Mouse (Mus musculus): ENCODE measurements around the gene Adipor2. TPM values are rescaled to one million over a fixed set of nuclear protein-coding genes. Genes with fewer than 3 reads are reported as not detected.
A peak's percentile ranks its signal among the peaks of the same experiment; 100 is the strongest.
"Not testable (repeated sequence)": the region's sequence is repeated elsewhere in the genome, so short reads cannot be mapped to it uniquely, and the experiment has no call there.

Gene Adipor2
- polyA plus RNA-seq, 1 experiment from 2014 or later = 58.7 TPM

- H3K27me3 ChIP-seq (replicated peaks) = no peaks in the 10 kb centered on the region
- no peaks in the 10 kb centered on the region for H3K9me3 ChIP-seq
- WGBS = 81% methylated on average over 3 of the region's 3 CpGs
- no peak overlapping the region for H3K27ac ChIP-seq
- no peak overlapping the region for H3K4me2 ChIP-seq
- ATAC-seq (ENCODE audit: insufficient read depth, low FRiP score, low read depth) = peak; percentile 91
- no peaks in the 10 kb centered on the region for H3K4me1 ChIP-seq
- H3K36me3 ChIP-seq = peaks cover 14% of the 10 kb centered on the region
- no peak overlapping the region for H3K4me3 ChIP-seq (replicated peaks)
- no peak overlapping the region for H3K9ac ChIP-seq
Measured at GRCm38 (mm10) chr6:119360925-119361702, 56.4 kb downstream of the Adipor2 start.

GRCm38 (mm10) chr6:119360250-119360649 is 57.3 kb downstream of the Adipor2 start:
- peaks cover 18% of the 10 kb centered on the region for H3K36me3 ChIP-seq
- WGBS = 90% methylated on average over 6 of the region's 6 CpGs
- not testable (repeated sequence) for H3K4me3 ChIP-seq (replicated peaks); H3K9ac ChIP-seq; H3K4me2 ChIP-seq; H3K27ac ChIP-seq; ATAC-seq (ENCODE audit: insufficient read depth, low FRiP score, low read depth); H3K9me3 ChIP-seq; H3K27me3 ChIP-seq (replicated peaks); H3K4me1 ChIP-seq

GRCm38 (mm10) chr6:119358020-119358571 is 59.4 kb downstream of the Adipor2 start:
- H3K4me3 ChIP-seq (replicated peaks) = no peak overlapping the region
- H3K4me1 ChIP-seq = no peaks in the 10 kb centered on the region
- peaks cover 34% of the 10 kb centered on the region for H3K36me3 ChIP-seq
- H3K27me3 ChIP-seq (replicated peaks) = no peaks in the 10 kb centered on the region
- H3K4me2 ChIP-seq = no peak overlapping the region
- no peak overlapping the region for H3K27ac ChIP-seq
- no peaks in the 10 kb centered on the region for H3K9me3 ChIP-seq
- 90% methylated on average over 8 of the region's 8 CpGs for WGBS
- no peak for ATAC-seq (ENCODE audit: insufficient read depth, low FRiP score, low read depth)
- no peak overlapping the region for H3K9ac ChIP-seq

- H3K27ac ChIP-seq = no peak overlapping the region
- H3K27me3 ChIP-seq (replicated peaks) = no peaks in the 10 kb centered on the region
- H3K4me1 ChIP-seq = no peaks in the 10 kb centered on the region
- H3K36me3 ChIP-seq = peaks cover 25% of the 10 kb centered on the region
- no peaks in the 10 kb centered on the region for H3K9me3 ChIP-seq
- no peak overlapping the region for H3K9ac ChIP-seq
- no peak overlapping the region for H3K4me2 ChIP-seq
- no peak for ATAC-seq (ENCODE audit: insufficient read depth, low FRiP score, low read depth)
- H3K4me3 ChIP-seq (replicated peaks) = no peak overlapping the region
- WGBS = 84% methylated on average over 6 of the region's 6 CpGs
Measured at GRCm38 (mm10) chr6:119352501-119352900, 65.0 kb downstream of the Adipor2 start.

GRCm38 (mm10) chr6:119351656-119352055 is 65.8 kb downstream of the Adipor2 start:
- no peaks in the 10 kb centered on the region for H3K4me1 ChIP-seq
- no peak overlapping the region for H3K9ac ChIP-seq
- no peak overlapping the region for H3K4me2 ChIP-seq
- no peak for ATAC-seq (ENCODE audit: insufficient read depth, low FRiP score, low read depth)
- no peak overlapping the region for H3K4me3 ChIP-seq (replicated peaks)
- no peaks in the 10 kb centered on the region for H3K9me3 ChIP-seq
- WGBS = 85% methylated on average over 8 of the region's 8 CpGs
- peaks cover 20% of the 10 kb centered on the region for H3K36me3 ChIP-seq
- no peak overlapping the region for H3K27ac ChIP-seq
- no peaks in the 10 kb centered on the region for H3K27me3 ChIP-seq (replicated peaks)

- no peak overlapping the region for H3K4me2 ChIP-seq
Measured at GRCm38 (mm10) chr6:119350703-119351198, 66.8 kb downstream of the Adipor2 start.

GRCm38 (mm10) chr6:119348234-119348633 is 69.3 kb downstream of the Adipor2 start:
- H3K9me3 ChIP-seq = no peaks in the 10 kb centered on the region
- no peaks in the 10 kb centered on the region for H3K27me3 ChIP-seq (replicated peaks)
- 0 out of 2 replicates have a peak, but pooled peaks have one; percentile 33 for ATAC-seq (ENCODE audit: insufficient read depth, low FRiP score, low read depth)
- no peak overlapping the region for H3K4me2 ChIP-seq
- H3K9ac ChIP-seq = no peak overlapping the region
- H3K27ac ChIP-seq = no peak overlapping the region
- WGBS = 0% methylated on average over 1 of the region's 1 CpGs
- 0 out of 2 replicates have a peak, but pooled peaks cover 3% of the 10 kb centered on the region for H3K4me1 ChIP-seq
- no peak overlapping the region for H3K4me3 ChIP-seq (replicated peaks)
- peaks cover 1% of the 10 kb centered on the region; the same call in 1 of the 2 replicates for H3K36me3 ChIP-seq

More at GRCm38 (mm10) chr6:119350703-119351198, 66.8 kb downstream of the Adipor2 start:
- H3K36me3 ChIP-seq = peaks cover 20% of the 10 kb centered on the region
- H3K4me1 ChIP-seq = 0 out of 2 replicates have a peak, but pooled peaks cover 3% of the 10 kb centered on the region
- WGBS = 82% methylated on average over 9 of the region's 9 CpGs
- H3K27me3 ChIP-seq (replicated peaks) = no peaks in the 10 kb centered on the region
- H3K27ac ChIP-seq = no peak overlapping the region
- H3K4me3 ChIP-seq (replicated peaks) = no peak overlapping the region
- H3K9ac ChIP-seq = no peak overlapping the region
- no peak for ATAC-seq (ENCODE audit: insufficient read depth, low FRiP score, low read depth)
- H3K9me3 ChIP-seq = no peaks in the 10 kb centered on the region

- H3K27ac ChIP-seq = no peak overlapping the region
- 62% methylated on average over 5 of the region's 5 CpGs for WGBS
- no peaks in the 10 kb centered on the region for H3K36me3 ChIP-seq
- H3K4me1 ChIP-seq = 0 out of 2 replicates have a peak, but pooled peaks cover 3% of the 10 kb centered on the region
- H3K9ac ChIP-seq = no peak overlapping the region
- H3K4me2 ChIP-seq = no peak overlapping the region
- no peak for ATAC-seq (ENCODE audit: insufficient read depth, low FRiP score, low read depth)
- H3K9me3 ChIP-seq = no peaks in the 10 kb centered on the region
- no peaks in the 10 kb centered on the region for H3K27me3 ChIP-seq (replicated peaks)
- H3K4me3 ChIP-seq (replicated peaks) = no peak overlapping the region
Measured at GRCm38 (mm10) chr6:119347813-119348212, 69.7 kb downstream of the Adipor2 start.

- H3K4me1 ChIP-seq = 0 out of 2 replicates have a peak, but pooled peaks cover 3% of the 10 kb centered on the region
- H3K4me2 ChIP-seq = no peak overlapping the region
- no peak overlapping the region for H3K9ac ChIP-seq
- H3K36me3 ChIP-seq = no peaks in the 10 kb centered on the region
- WGBS = 48% methylated on average over 10 of the region's 10 CpGs
- no peaks in the 10 kb centered on the region for H3K27me3 ChIP-seq (replicated peaks)
- H3K27ac ChIP-seq = no peak overlapping the region
- no peak for ATAC-seq (ENCODE audit: insufficient read depth, low FRiP score, low read depth)
- H3K9me3 ChIP-seq = no peaks in the 10 kb centered on the region
- H3K4me3 ChIP-seq (replicated peaks) = no peak overlapping the region
Measured at GRCm38 (mm10) chr6:119346257-119346656, 71.2 kb downstream of the Adipor2 start.

GRCm38 (mm10) chr6:119341409-119341808 is 76.1 kb downstream of the Adipor2 start:
- no peaks in the 10 kb centered on the region for H3K27me3 ChIP-seq (replicated peaks)
- no peak overlapping the region for H3K27ac ChIP-seq
- no peak overlapping the region for H3K4me3 ChIP-seq (replicated peaks)
- peaks cover 1% of the 10 kb centered on the region; the same call in 1 of the 2 replicates for H3K4me1 ChIP-seq
- no peak; the same call in 1 of the 2 replicates for ATAC-seq (ENCODE audit: insufficient read depth, low FRiP score, low read depth)
- no peak overlapping the region for H3K9ac ChIP-seq
- no peaks in the 10 kb centered on the region for H3K9me3 ChIP-seq
- no peaks in the 10 kb centered on the region for H3K36me3 ChIP-seq
- no peak overlapping the region for H3K4me2 ChIP-seq

GRCm38 (mm10) chr6:119338121-119338912 is 79.2 kb downstream of the Adipor2 start:
- H3K36me3 ChIP-seq = no peaks in the 10 kb centered on the region
- H3K4me3 ChIP-seq (replicated peaks) = no peak overlapping the region
- no peaks in the 10 kb centered on the region; the same call in 1 of the 2 replicates for H3K4me1 ChIP-seq
- H3K4me2 ChIP-seq = no peak overlapping the region
- 42% methylated on average over 10 of the region's 11 CpGs for WGBS
- H3K9me3 ChIP-seq = no peaks in the 10 kb centered on the region
- H3K9ac ChIP-seq = no peak overlapping the region
- no peaks in the 10 kb centered on the region for H3K27me3 ChIP-seq (replicated peaks)
- H3K27ac ChIP-seq = no peak overlapping the region
- no peak for ATAC-seq (ENCODE audit: insufficient read depth, low FRiP score, low read depth)

Measured in stomach, embryonic 15.5 days (tissue).